Mouse (Mus musculus) forebrain, embryonic 11.5 days (tissue): Measurements from ENCODE around the gene Med13l. TPM values are rescaled to one million over a fixed set of nuclear protein-coding genes. Genes with fewer than 3 reads are reported as not detected.

ENCODE experiments used
- ATAC-seq: fragments of 200-750 bp; cut with Nextera tagmentation; replicated peaks from 2 replicates; pipeline ENCODE4 v1.8.0; 2017; ENCODE audit warnings: moderate TSS enrichment; ENCODE audit not compliant: low FRiP score
- DNase-seq: peaks from one replicate; pipeline ENCODE4 v3.0.0-alpha.2; 2017; ENCODE audit warnings: low spot score
- H3K27ac ChIP-seq: fragments of 300-500 bp; sonication (generic); 2 replicates; pipeline ENCODE4 v1.5.1; 2014; ENCODE audit warnings: low read depth, low read length
- H3K27me3 ChIP-seq: fragments of 300-500 bp; sonication (generic); 2 replicates; pipeline ENCODE4 v1.6.1; 2014; ENCODE audit warnings: mild to moderate bottlenecking, low read length, mixed read lengths; ENCODE audit not compliant: control insufficient read depth, insufficient read depth
- H3K36me3 ChIP-seq: fragments of 300-500 bp; sonication (generic); 2 replicates; pipeline ENCODE4 v1.6.1; 2014; ENCODE audit warnings: mild to moderate bottlenecking, low read length, moderate library complexity, mixed read lengths; ENCODE audit not compliant: control insufficient read depth, insufficient read depth
- H3K4me1 ChIP-seq: fragments of 300-500 bp; sonication (generic); replicated peaks from 2 replicates; pipeline ENCODE4 v1.6.1; 2014; ENCODE audit warnings: low read length, mixed read lengths; ENCODE audit not compliant: control insufficient read depth, insufficient read depth
- H3K4me2 ChIP-seq: fragments of 300-500 bp; sonication (generic); 2 replicates; pipeline ENCODE4 v1.6.1; 2014; ENCODE audit warnings: low read depth, mild to moderate bottlenecking, low read length, moderate library complexity, mixed read lengths; ENCODE audit not compliant: severe bottlenecking
- H3K4me3 ChIP-seq: fragments of 300-500 bp; sonication (generic); 2 replicates; pipeline ENCODE4 v1.5.1; 2014; ENCODE audit warnings: low read depth, low read length
- H3K9ac ChIP-seq: fragments of 300-500 bp; sonication (generic); 2 replicates; pipeline ENCODE4 v1.6.1; 2014; ENCODE audit warnings: low read length
- H3K9me3 ChIP-seq: fragments of 300-500 bp; sonication (generic); 2 replicates; pipeline ENCODE4 v1.6.1; 2016; ENCODE audit warnings: low read length, mixed read lengths; ENCODE audit not compliant: control insufficient read depth
- WGBS: fragments of 180-500 bp; shearing (Covaris S2); extraction: QIAGEN DNeasy Blood & Tissue Kit; methylation state at CpG from one replicate; pipeline ENCODE4 v1.1.7; 2014; 5-methylcytosine and 5-hydroxymethylcytosine counted together
- polyA plus RNA-seq: library from polyadenylated mRNA; unstranded; fragments of >200 nt; fragmentation: Nextera tagmentation; extraction: Ambion mirVana; gene quantifications from 2 replicates; pipeline ENCODE4 v1.2.1, GENCODE M21; 2014

Gene Med13l
- polyA plus RNA-seq, 1 experiment from 2014 or later: 15.1 TPM

GRCm38 (mm10) chr5:118591826-118592499 is 31.5 kb downstream of the Med13l start:
- DNase-seq (no peak), ATAC-seq (no peak)
- WGBS: 58% methylated on average over 11 of the region's 11 CpGs
- Histone ChIP-seq H3K4me2 (no peak overlapping the region), H3K36me3 (no peaks in the 10 kb centered on the region), H3K27me3 (no peaks in the 10 kb centered on the region), H3K4me1 (peaks cover 14% of the 10 kb centered on the region), H3K4me3 (no peak overlapping the region), H3K9me3 (no peaks in the 10 kb centered on the region), H3K27ac (no peak overlapping the region), H3K9ac (no peak overlapping the region)

GRCm38 (mm10) chr5:118594470-118595236 is 34.2 kb downstream of the Med13l start:
- WGBS: 60% methylated on average over 14 of the region's 14 CpGs
- Histone ChIP-seq H3K9ac (no peak overlapping the region), H3K4me1 (peaks cover 15% of the 10 kb centered on the region), H3K27ac (no peak overlapping the region), H3K36me3 (no peaks in the 10 kb centered on the region), H3K4me2 (no peak overlapping the region), H3K27me3 (no peaks in the 10 kb centered on the region), H3K4me3 (no peak overlapping the region), H3K9me3 (no peaks in the 10 kb centered on the region)
- no peak for ATAC-seq
- DNase-seq: peak; percentile 67

GRCm38 (mm10) chr5:118595901-118596300 is 35.4 kb downstream of the Med13l start:
- ATAC-seq (no peak), DNase-seq (no peak)
- H3K27ac ChIP-seq: no peak overlapping the region
- 95% methylated on average over 5 of the region's 5 CpGs for WGBS
- no peaks in the 10 kb centered on the region for H3K36me3 ChIP-seq
- no peaks in the 10 kb centered on the region for H3K9me3 ChIP-seq
- H3K4me3 ChIP-seq: no peak overlapping the region
- H3K4me2 ChIP-seq: no peak overlapping the region
- H3K9ac ChIP-seq: no peak overlapping the region
- H3K27me3 ChIP-seq: no peaks in the 10 kb centered on the region
- H3K4me1 ChIP-seq: peaks cover 17% of the 10 kb centered on the region

- no peak overlapping the region for H3K4me3 ChIP-seq
- no peak overlapping the region for H3K4me2 ChIP-seq
- H3K27ac ChIP-seq: no peak overlapping the region
- peaks cover 16% of the 10 kb centered on the region for H3K4me1 ChIP-seq
- no peaks in the 10 kb centered on the region for H3K9me3 ChIP-seq
- ATAC-seq (no peak), DNase-seq (no peak)
- H3K9ac ChIP-seq: no peak overlapping the region
- 89% methylated on average over 15 of the region's 15 CpGs for WGBS
- no peaks in the 10 kb centered on the region for H3K36me3 ChIP-seq
- H3K27me3 ChIP-seq: no peaks in the 10 kb centered on the region
Measured at GRCm38 (mm10) chr5:118596452-118597092, 36.1 kb downstream of the Med13l start.

GRCm38 (mm10) chr5:118598601-118599000 is 38.1 kb downstream of the Med13l start:
- 80% methylated on average over 6 of the region's 6 CpGs for WGBS
- no peak overlapping the region for H3K27ac ChIP-seq
- no peaks in the 10 kb centered on the region for H3K27me3 ChIP-seq
- H3K9me3 ChIP-seq: no peaks in the 10 kb centered on the region
- no peak for DNase-seq
- no peak overlapping the region for H3K4me2 ChIP-seq
- no peak overlapping the region for H3K9ac ChIP-seq
- no peaks in the 10 kb centered on the region for H3K36me3 ChIP-seq
- H3K4me1 ChIP-seq: peaks cover 14% of the 10 kb centered on the region; the same call in 1 of the 2 replicates
- no peak for ATAC-seq
- no peak overlapping the region for H3K4me3 ChIP-seq

- 80% methylated on average over 4 of the region's 4 CpGs for WGBS
- H3K27me3 ChIP-seq: no peaks in the 10 kb centered on the region
Measured at GRCm38 (mm10) chr5:118601452-118601851, 41.0 kb downstream of the Med13l start.

GRCm38 (mm10) chr5:118602706-118603105 is 42.2 kb downstream of the Med13l start:
- Histone ChIP-seq H3K36me3 (no peaks in the 10 kb centered on the region), H3K4me2 (no peak overlapping the region), H3K27ac (no peak overlapping the region), H3K9ac (no peak overlapping the region), H3K4me3 (no peak overlapping the region), H3K27me3 (no peaks in the 10 kb centered on the region), H3K9me3 (no peaks in the 10 kb centered on the region), H3K4me1 (peaks cover 20% of the 10 kb centered on the region)
- 75% methylated on average over 7 of the region's 7 CpGs for WGBS
- DNase-seq (no peak), ATAC-seq (no peak)

More at GRCm38 (mm10) chr5:118601452-118601851, 41.0 kb downstream of the Med13l start:
- no peak overlapping the region for H3K4me2 ChIP-seq
- H3K4me1 ChIP-seq: peaks cover 18% of the 10 kb centered on the region
- DNase-seq (no peak), ATAC-seq (no peak)
- H3K9me3 ChIP-seq: no peaks in the 10 kb centered on the region
- H3K27ac ChIP-seq: no peak overlapping the region
- H3K4me3 ChIP-seq: no peak overlapping the region
- no peak overlapping the region for H3K9ac ChIP-seq
- H3K36me3 ChIP-seq: no peaks in the 10 kb centered on the region

GRCm38 (mm10) chr5:118605424-118606067 is 45.1 kb downstream of the Med13l start:
- no peak for ATAC-seq
- Histone ChIP-seq H3K9ac (no peak overlapping the region), H3K9me3 (no peaks in the 10 kb centered on the region), H3K36me3 (no peaks in the 10 kb centered on the region), H3K27me3 (no peaks in the 10 kb centered on the region), H3K4me3 (no peak overlapping the region), H3K27ac (no peak overlapping the region), H3K4me1 (peaks cover 13% of the 10 kb centered on the region), H3K4me2 (no peak overlapping the region)
- no peak for DNase-seq
- 80% methylated on average over 11 of the region's 11 CpGs for WGBS
